Mouse (Mus musculus): ENCODE results near the gene Olfr1442.
"Not testable (repeated sequence)": the region's sequence is repeated elsewhere in the genome, so short reads cannot be mapped to it uniquely, and the experiment has no call there.

Olfr1442 gene

DNA sequence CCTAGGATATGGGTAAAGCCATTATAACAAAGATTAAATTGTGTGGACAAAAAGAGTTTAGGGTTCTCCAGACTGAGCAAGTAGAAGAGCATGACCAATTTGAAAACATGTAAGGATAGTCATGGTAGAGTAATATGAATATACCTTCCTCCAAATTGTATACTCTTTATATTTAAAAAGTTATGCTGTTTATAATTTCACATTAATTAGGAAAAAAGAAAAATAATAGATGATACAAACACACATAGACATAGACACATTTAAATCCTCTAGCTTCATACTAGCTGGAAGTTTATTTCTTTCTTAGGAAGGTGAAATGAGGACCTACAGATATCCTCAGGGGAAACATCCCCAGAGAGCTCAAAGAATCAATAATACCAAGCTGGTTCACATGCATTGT lies at the start of gene Olfr1442:
Gene Olfr1442 (plus strand): TSS at position 301 of the 400 bp plus-strand sequence.
- DNase-seq, result no peak

DNA sequence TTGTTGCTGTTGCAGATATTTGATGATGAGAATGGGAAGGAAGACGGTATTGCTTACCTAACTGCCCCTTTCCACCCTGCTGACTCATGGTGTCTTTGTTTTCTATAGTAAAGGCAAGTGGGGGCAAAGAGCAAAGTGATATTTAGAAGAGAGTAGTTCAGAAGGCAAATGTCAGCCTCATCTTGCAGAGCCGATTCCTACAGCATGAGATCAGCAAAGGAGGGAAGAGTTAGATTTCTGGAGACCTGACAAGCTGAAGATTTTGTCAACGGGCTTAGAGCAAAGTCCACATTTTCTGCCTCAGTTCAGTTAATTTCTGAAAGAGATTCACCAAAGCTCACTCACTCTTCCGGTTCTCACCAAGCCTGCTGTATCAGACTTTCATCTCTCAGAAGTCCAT lies 37.1 kb upstream of the Olfr1442 start, which contains the start of gene Glyat:
Gene Glyat (plus strand): TSS at position 133 of the 400 bp plus-strand sequence.
- no peak for DNase-seq

DNA sequence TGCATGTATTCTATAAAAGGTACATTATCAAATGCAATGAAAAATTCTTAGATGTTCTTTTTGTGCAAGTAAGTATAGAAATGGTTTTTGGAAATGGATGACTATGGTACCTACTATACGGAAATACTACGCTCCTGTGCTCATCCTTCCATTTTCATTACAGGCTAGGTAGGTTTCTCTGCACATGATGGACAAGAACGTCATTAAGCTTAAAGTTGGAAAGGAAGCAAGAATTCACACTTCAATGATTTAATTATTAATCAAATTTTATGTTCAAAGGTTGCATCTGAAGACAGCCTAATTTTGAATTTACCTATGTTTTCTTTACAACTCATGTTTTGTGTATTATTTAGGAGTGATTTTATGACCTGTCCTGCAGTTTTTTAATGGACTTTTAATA lies 36.0 kb upstream of the Olfr1442 start:
- DNase-seq, result no peak

DNA sequence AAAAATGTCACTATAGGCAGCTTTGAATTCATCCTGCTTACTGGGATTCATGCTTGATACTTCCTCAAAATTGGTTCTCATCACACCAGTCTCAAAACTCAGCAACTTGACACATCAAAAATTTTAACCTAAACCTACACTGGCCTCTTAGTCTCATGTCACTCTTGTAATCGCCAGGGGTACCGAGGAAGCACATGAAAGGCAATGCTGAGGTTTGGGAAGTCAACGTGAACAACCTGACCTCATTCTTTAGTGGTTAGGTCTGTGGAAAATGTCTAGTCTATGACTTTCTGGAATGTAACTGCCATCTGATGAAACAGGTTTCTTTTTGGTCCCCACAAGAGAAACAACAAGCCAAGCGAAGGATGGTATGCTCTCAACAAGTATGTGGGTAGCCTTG lies 35.3 kb upstream of the Olfr1442 start:
- no peak for DNase-seq

DNA sequence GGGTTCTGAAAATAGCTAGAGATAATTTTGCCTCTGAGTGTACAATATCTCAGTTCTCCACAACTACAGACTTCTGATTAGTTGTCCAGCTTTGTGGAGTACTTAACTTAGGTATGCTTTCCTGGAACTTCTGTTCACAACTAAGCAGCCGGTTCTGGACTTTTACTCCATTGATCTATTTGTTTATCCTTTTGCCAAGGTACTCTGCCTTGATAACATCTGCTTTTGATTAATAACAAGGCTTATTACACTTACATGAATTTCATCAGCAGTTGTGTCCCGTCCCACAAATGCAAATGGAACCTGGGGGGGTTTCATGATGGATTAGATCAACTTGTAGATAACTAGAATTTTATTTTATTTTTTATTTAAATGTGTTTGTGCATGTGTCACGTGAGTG lies 33.4 kb upstream of the Olfr1442 start:
- DNase-seq, result no peak

DNA sequence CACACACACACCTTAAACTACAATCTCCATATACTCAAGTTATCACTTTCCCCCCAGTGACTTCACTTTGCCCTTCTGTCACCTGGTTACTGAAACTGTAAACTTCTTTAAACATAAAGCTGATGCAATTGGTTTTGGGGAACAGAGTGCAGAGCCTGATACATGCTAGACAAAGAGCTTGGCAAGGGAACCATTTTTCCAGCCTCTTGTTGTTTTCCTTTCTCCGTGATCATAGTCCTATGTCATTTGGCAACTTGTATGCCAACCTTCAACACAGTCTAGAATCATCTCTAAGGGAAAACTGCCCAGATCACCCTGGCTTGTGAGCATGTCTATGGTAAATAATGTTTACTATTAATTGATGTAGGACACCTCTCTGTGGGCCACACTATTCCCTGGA lies 32.2 kb upstream of the Olfr1442 start:
- no peak for DNase-seq

DNA sequence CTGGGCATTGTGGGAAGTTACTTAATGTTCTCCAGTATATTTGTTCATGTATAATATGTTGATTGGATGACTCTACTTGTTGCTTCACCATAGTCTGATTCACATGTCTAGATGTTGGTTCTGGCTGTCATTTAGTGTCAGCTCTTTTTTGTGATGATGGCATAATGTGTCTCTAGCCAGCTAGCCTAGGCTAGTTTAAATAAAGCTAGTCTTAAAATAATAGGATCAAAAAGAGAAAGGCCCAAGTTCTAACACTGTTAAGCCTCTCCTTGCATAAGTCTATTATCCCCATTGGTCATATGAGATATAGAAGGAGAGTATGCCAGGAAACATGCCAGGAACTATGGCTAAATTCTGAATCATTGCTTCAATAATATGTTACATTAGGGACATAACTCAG lies 20.7 kb upstream of the Olfr1442 start:
- no peak for DNase-seq

DNA sequence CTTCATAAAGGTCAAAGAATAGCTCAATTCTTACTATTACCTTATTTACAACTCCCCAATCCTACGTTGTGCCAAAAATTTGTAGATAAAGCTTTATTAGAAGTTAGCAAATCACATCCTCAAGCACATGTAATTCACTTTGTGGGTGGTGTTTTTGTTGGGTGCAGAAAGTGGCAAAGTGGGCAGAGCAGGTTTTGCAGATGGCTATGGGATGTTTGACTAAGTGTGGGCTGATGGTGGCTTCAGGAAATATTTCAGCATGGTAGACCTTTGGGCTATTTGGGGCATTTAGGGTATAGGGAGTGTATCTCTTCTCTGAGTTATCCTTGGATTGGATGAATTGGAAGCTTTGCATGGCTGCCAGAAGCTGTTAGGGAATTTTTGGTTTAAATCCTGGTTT lies 4.1 kb upstream of the Olfr1442 start:
- no peak for DNase-seq

DNA sequence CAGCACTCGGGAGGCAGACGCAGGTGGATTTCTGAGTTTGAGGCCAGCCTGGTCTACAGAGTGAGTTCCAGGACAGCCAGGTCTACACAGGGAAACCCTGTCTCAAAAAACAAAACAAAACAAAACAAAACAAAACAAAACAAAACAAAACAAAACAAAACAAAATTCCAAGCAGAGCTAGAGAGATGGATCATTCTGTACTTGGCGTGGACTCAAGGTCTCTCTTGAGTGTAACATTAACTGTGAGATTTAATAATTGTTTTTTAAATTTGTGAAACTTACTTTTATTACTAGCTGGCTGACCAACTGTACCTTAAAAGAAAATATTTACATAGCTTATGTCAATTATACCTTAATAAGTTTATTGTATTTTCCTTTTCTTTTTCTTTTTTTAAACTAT lies 1.6 kb upstream of the Olfr1442 start:
- not testable (repeated sequence) for DNase-seq

DNA sequence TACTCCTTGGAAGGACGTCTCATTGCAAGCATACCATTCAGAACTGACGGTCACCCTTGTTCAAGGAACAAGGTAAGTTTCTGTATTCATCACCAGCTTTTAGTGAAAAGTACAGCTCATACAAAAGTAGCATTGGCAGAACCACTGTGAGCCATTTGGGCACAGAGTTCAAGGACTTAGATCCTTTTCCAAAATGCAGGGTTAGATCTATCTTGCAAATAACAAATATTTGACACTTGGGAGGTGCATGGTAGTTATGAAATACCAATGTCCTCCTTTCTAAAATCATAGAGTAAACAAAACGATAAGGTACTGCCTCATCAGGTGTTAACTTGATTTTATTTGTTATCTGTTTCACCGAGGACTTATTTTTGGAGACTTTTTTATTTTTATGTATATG lies 812 bp downstream of the Olfr1442 start:
- DNase-seq, result no peak

DNA sequence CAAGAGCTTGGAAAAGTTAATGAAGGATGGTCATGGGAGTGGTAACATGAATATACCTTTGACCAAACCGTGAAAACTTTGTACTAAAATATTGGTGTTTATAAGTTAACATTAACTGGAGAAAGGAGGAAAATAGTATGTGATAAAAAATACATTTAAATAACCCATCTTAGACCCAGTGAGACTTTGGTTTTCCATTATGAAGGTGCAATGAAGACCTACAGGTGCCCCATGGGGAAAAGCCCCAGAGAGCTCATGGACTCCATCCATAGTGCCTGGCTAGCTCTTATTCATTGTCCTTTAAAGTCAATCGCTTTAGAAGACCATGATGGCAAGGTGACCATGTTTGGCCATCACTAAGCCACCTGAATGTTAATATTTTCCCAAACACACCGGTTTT lies 7.6 kb downstream of the Olfr1442 start, which contains the start of gene Olfr1443:
Gene Olfr1443 (plus strand): TSS at position 301 of the 400 bp plus-strand sequence.
- DNase-seq, result no peak

DNA sequence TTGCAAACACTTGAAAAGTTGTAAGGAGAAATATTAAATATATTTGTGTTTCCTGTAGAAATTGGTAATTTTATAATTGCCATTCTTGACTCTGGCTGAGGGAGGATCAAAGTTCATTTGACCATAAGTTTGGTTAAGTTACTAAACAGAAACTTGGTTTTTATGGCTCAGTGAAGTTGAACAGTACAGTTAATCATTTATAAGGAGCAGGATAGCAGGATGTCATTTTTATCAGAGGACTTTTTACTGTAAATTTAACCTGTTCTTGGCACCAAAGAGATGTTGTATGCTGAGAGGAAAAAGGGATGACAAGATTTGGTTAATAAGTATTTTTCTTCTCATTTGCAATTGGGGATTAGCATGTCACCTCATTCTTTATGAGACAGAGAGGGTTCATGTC lies 14.4 kb downstream of the Olfr1442 start:
- DNase-seq, result no peak

DNA sequence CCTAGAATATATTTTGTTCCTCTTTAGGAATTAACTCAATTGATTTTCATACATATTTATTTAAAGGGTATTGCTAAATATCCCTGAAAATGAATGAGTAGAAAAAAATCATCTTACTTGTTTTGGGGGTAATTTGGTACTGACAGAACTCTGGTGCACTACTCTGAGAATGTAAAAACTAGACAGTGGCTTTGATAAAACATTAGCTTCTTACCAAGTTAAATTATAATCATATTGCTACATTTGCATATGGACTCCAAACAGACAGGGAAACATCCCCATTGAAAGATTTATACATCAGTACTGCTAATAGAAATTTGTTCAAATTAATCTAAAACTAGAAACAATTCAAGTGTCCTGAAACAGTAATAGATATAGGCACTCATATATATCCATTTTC lies 15.0 kb downstream of the Olfr1442 start:
- DNase-seq, result no peak

DNA sequence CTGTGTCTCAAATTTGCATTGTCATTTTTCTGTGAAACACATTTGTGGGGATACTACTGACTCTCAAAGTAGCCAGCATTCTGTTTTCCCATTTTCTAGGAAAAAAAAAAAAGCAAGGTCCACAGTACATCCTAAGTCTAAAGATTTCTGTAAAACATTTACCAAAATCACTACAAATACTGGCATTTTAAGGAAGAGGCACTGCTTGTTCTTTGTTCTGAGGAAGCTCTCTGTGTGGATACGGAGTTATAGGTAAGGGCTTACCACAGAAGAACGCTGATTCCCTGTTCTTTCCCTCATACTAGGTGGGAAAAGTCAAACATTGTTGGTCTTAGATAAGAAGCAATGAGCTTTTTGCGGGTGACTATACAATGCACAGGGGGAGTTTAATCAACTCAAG lies 25.4 kb downstream of the Olfr1442 start, which contains the start of gene Keg1:
Gene Keg1 (plus strand): TSS at position 197 of the 400 bp plus-strand sequence.
- no peak for DNase-seq

DNA sequence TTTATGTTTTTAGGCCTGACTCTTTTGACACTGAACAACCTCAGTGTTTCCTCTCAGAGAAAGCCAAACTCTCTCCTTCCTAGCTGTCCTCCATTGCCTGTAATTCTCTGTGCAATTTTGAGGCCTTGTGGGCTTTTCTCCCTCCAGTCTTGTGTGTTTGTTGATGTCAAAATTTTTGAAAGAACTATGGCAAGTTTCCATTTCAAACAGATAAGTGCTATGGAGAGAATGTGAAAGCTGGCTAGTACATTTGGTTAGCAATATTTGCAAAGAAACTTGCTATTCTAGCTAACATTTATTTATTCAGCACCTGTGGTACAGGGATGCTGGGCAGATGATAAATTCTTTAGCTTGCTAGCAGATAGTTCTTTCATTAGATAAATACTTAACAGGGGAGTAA lies 26.0 kb downstream of the Olfr1442 start:
- no peak for DNase-seq

DNA sequence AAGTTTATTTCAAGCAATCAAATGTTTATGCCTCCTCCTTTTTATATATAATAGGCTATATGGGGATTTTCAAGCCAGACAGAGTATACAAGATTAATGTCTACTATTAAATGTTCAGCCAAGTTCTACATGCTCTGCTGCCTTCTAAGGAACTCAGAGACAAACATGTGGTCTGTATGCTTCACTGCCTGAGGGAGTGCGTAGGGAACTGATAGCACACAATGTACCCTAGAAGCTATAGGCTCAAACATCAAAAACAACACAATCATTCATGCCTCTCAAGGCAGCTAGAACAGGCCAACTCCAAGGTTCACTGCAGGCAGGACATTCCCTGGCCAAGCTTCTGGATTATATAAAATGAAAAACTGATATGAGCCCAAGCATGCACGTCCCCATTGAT lies 38.2 kb downstream of the Olfr1442 start:
- no peak for DNase-seq

DNA sequence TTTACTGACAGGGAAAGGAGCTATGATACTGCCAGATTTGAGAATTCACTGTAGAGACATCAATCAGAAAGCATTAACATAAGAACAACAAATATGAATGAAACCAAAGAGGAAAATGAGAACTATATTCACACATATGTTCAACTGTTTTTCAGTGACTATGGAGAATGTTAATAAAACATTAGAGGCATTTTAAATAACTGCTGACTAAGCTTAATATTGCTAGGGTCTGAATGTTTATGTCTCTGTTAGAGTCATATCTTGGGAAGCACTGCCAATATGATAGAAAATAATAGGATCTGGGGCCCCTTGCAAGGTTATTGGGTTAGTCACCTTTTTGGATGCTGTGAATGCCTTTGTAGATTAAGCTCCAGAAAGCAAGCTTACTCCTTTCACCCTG lies 38.7 kb downstream of the Olfr1442 start:
- DNase-seq, result no peak

DNA sequence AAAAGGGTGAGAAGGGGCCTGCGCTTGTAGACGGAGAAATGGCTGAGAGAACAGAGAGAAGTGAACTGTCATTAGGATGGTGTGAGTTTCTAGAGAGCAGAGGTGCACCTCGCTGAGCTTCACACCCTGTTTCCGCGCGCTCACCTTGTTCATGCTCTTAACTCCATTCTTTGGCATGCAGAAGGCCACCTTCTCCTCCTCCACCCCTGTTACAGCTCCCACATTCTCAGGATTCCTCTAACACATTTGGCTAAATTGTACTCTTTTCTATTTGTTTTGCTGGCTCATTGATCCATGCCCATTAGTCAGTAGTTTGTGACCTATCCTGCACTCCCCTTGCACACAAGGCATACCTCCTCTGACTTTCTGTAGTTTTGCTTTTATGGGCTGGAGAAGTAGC lies 49.0 kb downstream of the Olfr1442 start:
- no peak for DNase-seq

DNA sequence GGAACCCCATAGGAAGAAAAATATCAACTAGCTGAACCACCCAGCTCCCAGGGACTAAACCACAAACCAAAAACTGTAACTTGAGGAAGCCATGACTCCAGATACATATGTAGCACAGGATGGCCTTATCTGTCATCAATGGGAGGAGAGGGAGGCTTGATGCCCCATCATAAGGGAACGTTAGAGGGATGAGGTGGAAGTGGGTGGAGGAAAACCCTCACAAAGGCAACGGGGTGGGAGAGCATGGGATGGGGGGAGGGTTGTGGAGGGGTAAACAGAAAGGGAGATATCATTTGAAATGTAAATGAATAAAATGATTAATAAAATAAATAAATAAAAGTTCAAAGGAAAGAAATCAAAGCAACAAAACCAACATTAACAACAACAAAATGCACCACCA lies 50.2 kb downstream of the Olfr1442 start:
- no peak for DNase-seq

DNA sequence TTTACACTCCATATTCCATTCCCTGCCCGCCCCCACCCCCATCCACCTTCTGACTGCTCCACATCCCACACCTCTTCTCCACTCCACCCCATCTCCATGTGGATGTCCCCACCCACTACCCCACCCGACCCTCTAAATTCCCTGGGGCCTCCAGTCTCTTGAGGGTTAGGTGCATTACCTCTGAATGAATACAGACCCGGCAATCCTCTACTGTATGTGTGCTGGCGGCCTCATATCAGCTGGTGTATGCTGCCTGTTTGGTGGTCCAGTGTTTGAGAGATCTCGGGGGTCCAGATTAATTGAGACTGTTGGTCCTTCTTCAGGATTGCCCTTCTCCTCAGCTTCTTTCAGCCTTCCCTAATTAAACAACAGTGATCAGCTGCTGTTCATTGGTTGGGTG lies 50.7 kb downstream of the Olfr1442 start:
- not testable (repeated sequence) for DNase-seq

DNA sequence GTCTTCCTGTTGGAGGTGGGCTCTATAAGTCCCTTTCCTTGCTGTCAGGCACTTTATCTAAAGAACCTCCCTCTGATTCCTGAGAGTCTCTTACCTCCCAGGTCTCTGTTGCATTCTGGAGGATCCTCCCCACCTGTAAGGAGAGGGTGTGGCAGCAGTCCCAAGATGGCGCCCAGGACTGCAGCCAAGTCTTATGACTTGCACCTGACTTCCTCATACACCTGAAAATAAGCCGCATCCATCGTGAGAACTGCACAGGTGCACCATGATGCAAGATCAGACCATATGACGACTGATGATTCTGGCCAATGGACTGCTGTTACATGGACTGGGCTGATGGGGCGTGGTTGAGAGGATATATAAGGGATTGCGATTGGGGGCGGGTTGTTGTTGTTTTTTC lies 51.4 kb downstream of the Olfr1442 start:
- not testable (repeated sequence) for DNase-seq

DNA sequence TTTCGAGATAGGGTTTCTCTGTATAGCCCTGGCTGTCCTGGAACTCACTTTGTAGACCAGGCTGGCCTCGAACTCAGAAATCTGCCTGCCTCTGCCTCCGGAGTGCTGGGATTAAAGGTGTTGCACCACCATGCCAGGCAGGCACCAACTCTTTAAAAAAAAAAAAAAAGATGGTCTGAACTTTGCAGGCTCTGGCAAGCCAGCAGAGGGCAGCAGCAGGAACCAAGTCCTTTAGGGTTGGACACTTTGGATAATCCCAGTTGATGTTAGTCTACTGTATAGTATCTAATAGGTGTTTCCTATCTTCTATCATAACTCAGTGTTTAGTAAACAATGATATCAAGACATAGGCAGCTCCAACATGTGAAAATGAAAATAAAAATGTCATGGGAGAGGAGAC lies 52.1 kb downstream of the Olfr1442 start:
- peak; percentile 25 for DNase-seq

DNA sequence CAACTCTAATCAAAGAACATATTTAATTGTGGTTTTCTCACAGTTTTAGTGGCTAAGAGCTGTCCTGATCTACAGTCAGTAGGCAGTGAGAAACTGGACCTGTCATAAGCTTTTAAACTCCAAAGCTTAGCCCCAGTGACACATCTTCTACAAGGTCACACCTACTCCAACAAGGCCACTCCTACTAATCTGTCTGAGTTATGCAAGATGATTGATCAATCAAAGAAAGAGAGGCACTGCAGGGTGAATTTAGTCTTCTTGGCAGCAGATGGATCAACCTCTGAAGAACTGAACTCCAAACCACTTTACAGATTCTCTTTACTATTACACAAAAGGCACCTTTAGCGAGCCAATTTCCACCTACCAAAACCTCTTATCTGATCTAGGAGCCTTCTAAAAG lies 55.6 kb downstream of the Olfr1442 start:
- no peak for DNase-seq

All from cerebellum, adult 9-11 months (tissue).